Mouse (Mus musculus): ENCODE measurements at regions not wholly inside any gene's neighbourhood (a gene's known extent, or its start where the extent isn't known, plus 50 kb on each side); places are given as distances from the start of the nearest gene placed in this dataset.

DNA sequence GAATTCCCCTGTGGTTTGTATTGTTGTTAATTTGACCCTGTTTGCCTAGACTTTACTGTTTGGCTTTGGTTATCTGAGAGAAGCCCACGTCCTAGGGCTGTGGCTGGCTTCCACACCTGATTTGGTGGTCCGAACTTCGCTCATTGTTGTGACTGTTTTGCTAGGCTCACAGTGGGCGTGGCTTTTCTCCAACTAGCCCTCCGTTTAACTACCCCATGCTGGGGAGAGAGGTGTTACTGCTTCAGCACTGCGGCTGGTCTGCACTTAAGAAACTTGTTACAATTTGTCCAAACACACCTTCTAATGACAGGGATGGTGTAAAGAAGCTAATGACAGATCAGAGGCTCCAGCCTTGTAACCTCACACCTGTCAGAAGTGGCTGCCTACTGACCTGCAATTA is 64.7 kb upstream of the Fxr1 start:
- no peak for TF ChIP-seq POLR2A (IDR thresholded peaks at IDR 0.05; ENCODE audit: control insufficient read depth, low read depth, low read length)
- no peak for TF ChIP-seq CTCF (IDR thresholded peaks at IDR 0.05; ENCODE audit: control insufficient read depth, insufficient read depth, insufficient replicate concordance, low read depth, low read length)

All from testis, adult 2 months (tissue).